Mouse (Mus musculus): ENCODE measurements around the gene Abhd2.

Gene Abhd2

GRCm38 (mm10) chr7:79387140-79387539, 114.1 kb downstream of the Abhd2 start:
- no peak for DNase-seq

GRCm38 (mm10) chr7:79387991-79388390, 115.0 kb downstream of the Abhd2 start:
- no peak for DNase-seq

- no peak for DNase-seq
Measured at GRCm38 (mm10) chr7:79388671-79389206, 115.7 kb downstream of the Abhd2 start.

GRCm38 (mm10) chr7:79390141-79390708, 117.2 kb downstream of the Abhd2 start:
- no peak for DNase-seq

- no peak for DNase-seq
Measured at GRCm38 (mm10) chr7:79391471-79391870, 118.5 kb downstream of the Abhd2 start.

- DNase-seq: peak; percentile 94 to 95
Measured at GRCm38 (mm10) chr7:79391883-79392649, 119.1 kb downstream of the Abhd2 start, which contains the start of gene Fanci. Fanci (plus strand) TSS chr7:79391929.

GRCm38 (mm10) chr7:79392860-79393513, 120.0 kb downstream of the Abhd2 start:
- DNase-seq: peak in 1 of 2 experiments; percentile 13

GRCm38 (mm10) chr7:79393924-79394323, 120.9 kb downstream of the Abhd2 start:
- no peak for DNase-seq

GRCm38 (mm10) chr7:79394666-79395065, 121.7 kb downstream of the Abhd2 start:
- no peak for DNase-seq

GRCm38 (mm10) chr7:79395186-79395585, 122.2 kb downstream of the Abhd2 start:
- DNase-seq: no peak

- DNase-seq: no peak
Measured at GRCm38 (mm10) chr7:79397446-79397963, 124.5 kb downstream of the Abhd2 start.

GRCm38 (mm10) chr7:79398426-79398825, 125.4 kb downstream of the Abhd2 start:
- no peak for DNase-seq

- no peak for DNase-seq
Measured at GRCm38 (mm10) chr7:79398971-79399370, 126.0 kb downstream of the Abhd2 start.

GRCm38 (mm10) chr7:79400296-79400695, 127.3 kb downstream of the Abhd2 start:
- no peak for DNase-seq

- DNase-seq: no peak
Measured at GRCm38 (mm10) chr7:79414449-79415375, 141.7 kb downstream of the Abhd2 start.

Measured in lung, postnatal 4 days (tissue).